Mouse (Mus musculus): ENCODE measurements around the gene Tanc1.

Tanc1 gene

GRCm38 (mm10) chr2:59651801-59652200 lies 40.0 kb downstream of the Tanc1 start:
- no peak for DNase-seq (ENCODE audit: low read depth, low spot score)

GRCm38 (mm10) chr2:59652702-59653101 lies 40.9 kb downstream of the Tanc1 start:
- no peak for DNase-seq (ENCODE audit: low read depth, low spot score)

DNA sequence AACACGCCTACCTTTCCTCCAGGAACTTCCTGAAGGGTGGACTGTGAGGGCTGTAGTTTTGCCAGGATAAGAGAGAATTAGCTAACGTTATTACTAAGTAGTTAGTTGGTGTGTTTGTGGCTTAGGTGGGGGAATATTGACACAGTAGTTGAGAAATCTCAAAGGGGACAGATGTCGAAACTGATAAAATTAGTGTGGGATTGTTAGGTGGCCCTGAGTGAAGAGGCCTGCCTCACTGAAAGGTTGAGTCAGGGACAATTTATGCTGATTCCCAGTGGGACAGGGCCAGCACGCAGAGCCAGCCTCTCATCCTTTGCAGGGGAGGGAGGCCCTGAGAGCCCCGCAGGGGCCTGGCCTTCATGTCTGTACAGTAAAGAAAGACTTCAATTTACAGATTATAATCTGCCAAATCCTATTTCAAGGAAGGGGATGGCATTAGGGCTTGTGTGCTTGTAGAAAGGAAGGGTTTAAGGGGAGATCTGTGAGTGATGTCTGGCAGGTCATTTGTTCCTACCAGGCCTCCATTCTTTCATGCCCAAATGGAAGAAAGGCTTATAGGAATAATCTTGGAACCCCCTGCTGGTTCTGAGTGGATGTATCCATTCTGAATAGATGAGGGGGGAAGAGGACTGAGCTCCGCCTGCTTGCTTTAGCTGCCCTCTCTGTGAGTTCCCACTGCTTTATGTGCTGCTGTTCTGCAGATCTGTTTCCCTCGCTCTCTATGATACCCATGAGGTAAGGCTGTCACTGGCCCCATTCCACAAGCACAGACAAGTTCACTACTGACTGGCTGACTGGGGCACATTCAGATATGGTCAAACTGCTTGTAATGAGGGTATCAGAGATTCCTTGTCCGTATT lies 41.7 kb downstream of the Tanc1 start:
- no peak for DNase-seq (ENCODE audit: low read depth, low spot score)

- DNase-seq (ENCODE audit: low read depth, low spot score): no peak
Observed at GRCm38 (mm10) chr2:59655471-59655870, 43.6 kb downstream of the Tanc1 start.

GRCm38 (mm10) chr2:59656680-59657079 lies 44.8 kb downstream of the Tanc1 start:
- no peak for DNase-seq (ENCODE audit: low read depth, low spot score)

- DNase-seq (ENCODE audit: low read depth, low spot score): no peak
Observed at GRCm38 (mm10) chr2:59659686-59660085, 47.8 kb downstream of the Tanc1 start.

GRCm38 (mm10) chr2:59660891-59661805 lies 49.3 kb downstream of the Tanc1 start:
- DNase-seq (ENCODE audit: low read depth, low spot score): no peak

DNA sequence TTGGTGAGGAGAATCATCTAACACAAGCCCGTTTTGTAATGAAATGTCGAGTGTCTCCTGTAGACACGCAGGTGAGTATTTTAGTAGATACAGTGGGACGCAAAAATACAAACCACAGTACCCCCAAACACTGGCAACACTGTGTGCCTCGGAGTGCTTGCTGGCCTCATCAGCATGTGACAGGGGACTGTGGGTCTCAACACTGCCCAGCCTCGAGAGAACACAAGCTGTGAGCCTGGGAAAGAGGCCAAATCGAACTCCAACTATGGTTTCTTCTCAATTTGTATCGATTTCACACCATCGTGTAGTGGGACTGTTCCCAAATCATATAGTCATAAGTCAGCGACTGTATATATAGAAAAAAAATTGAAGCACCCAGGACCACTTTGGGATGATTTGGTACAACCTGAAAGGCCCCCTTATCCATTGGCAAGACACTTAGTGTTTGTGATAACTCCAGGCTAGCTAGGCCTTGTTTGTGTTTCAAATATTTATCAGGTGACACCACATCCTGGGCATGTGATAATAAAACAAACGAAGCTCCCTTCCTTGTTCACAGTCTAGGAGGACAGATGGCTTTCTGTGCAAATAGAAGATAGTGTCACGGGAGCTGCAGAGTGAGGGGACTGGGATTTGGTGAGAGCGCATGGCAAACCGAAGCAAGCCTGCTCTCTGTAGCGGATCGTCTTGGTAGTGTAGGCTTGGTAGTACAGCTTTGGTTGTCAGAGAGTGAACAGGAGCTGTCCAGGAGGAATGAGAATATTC lies 53.1 kb downstream of the Tanc1 start:
- DNase-seq (ENCODE audit: low read depth, low spot score): no peak

- no peak for DNase-seq (ENCODE audit: low read depth, low spot score)
Observed at GRCm38 (mm10) chr2:59666533-59666932, 54.7 kb downstream of the Tanc1 start.

DNA sequence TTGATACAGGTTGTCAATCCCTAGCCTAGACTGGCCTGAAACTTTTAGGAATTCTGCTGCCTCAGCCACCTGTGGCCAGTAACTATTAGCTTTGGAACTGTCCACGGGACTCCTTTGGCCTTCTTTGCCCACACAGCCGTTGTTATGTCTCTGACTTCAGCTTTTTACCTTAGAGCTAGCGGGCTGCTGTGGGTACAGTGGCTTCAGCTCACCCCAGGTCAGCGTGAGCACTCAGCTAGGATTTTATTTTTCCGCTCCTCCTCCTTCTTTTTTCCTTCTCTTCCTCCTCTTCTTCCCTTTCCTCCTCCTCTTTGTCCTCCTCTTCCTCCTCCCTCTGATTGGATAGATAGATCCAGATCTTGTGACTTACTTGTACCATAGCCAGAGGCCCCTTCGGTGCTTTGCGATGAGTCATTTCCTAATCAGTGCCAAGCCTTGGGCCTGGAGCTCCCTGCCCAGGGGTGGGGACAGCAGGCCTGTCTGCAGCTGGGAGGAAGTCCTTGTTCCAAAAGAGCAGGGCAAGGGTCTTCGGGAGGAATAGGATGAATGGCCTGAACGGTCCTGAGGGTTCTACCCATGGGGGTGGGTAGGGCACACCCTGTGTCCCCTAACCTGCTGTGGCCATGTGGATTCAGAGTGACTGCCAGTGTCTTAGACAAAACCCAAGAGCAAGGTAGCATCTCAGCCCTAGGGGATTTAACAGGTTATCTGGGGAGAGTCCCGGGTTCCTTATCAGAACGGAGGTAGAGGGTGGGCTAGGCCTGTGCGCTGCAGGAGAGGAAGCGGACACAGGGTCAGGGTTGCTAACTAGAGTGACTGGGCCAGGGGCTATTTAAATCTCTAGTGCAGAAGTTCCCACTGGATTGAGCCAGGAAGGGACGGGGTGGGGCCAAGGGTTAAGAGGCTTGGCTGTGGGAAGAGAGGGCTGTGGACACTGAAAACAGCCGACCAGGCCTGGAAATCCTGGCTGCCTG lies 58.5 kb downstream of the Tanc1 start:
- no peak for DNase-seq (ENCODE audit: low read depth, low spot score)

- no peak for DNase-seq (ENCODE audit: low read depth, low spot score)
Observed at GRCm38 (mm10) chr2:59671671-59672070, 59.8 kb downstream of the Tanc1 start.

GRCm38 (mm10) chr2:59672086-59672485 lies 60.2 kb downstream of the Tanc1 start:
- no peak for DNase-seq (ENCODE audit: low read depth, low spot score)

GRCm38 (mm10) chr2:59672686-59673085 lies 60.8 kb downstream of the Tanc1 start:
- DNase-seq (ENCODE audit: low read depth, low spot score): no peak

DNA sequence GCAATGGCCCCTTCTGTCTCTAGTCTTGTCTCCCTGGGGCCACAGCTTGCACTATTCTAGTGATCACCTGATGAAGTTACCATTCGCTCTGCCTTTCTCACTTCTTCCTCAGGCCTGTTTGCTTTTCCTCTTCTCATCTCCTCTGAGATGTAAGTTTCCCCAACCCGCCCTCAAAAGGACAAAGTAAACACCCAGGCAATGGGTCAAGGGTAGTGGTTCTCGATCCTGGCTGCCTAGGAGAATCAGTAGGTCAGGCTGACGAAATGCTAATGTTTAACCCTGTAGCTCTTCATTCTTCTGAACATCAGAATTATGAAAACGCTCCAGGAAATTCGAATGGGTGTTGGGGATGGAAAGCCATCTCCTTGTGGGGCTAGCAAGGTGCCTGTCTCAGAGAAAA lies 61.5 kb downstream of the Tanc1 start:
- no peak for DNase-seq (ENCODE audit: low read depth, low spot score)

- DNase-seq (ENCODE audit: low read depth, low spot score): no peak
Observed at GRCm38 (mm10) chr2:59673877-59674276, 62.0 kb downstream of the Tanc1 start.

DNA sequence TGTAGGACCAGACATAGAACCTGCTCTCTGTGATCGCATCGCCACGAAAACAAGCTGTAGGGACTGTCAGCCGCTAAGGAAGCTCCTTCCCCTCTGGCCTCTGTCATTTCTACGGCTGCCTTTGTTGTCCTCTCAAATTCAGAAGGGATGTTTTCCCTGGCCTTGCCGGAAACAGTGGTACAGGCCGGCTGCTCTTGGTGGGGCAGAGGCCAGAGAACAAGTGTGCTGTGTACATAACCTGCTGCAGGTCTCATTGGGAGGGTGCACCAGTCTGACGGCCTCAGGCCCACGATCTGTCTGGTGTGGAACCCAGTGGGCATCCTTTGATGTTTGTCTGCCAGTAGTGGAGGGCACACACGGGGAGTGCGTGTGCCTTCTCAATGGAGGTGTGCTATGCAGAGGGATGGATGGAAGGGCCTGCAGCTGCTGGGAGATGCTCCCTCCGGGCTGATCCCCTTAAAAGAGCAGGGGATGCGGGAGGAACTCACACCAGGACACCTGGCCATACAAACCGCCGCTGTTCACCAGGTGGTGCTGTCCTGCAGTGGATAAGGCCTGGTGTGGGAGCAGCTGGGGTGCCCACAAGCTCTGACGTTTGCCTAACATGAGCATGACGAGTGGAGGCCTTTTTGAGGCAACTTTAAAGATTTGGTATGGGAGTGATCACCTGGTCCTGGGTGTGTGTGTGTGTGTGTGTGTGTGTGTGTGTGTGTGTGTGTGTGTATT lies 63.6 kb downstream of the Tanc1 start:
- DNase-seq (ENCODE audit: low read depth, low spot score): no peak

- no peak for DNase-seq (ENCODE audit: low read depth, low spot score)
Observed at GRCm38 (mm10) chr2:59676041-59676440, 64.2 kb downstream of the Tanc1 start.

DNA sequence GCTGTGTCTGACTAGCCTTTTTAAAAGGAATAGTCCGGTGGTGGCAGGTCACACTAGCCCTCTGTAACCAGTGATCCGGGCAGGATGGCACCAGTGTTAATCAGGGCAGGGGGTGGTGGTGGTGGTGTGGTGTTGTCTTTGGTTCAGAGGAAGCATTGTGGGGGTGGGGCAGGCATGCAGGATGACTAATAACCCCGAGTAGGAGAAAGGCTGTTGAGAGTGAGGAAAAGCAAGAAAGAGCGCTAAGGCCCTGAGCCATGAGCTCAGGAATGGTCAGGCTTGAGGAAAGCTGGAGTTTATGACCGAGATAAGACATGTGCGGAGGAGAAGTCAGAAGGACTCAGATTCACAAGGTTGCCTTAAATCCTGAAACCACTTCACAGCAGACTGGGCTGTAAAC lies 64.6 kb downstream of the Tanc1 start:
- DNase-seq (ENCODE audit: low read depth, low spot score): no peak

GRCm38 (mm10) chr2:59679424-59680020 lies 67.7 kb downstream of the Tanc1 start:
- no peak for DNase-seq (ENCODE audit: low read depth, low spot score)

- no peak for DNase-seq (ENCODE audit: low read depth, low spot score)
Observed at GRCm38 (mm10) chr2:59680736-59681135, 68.9 kb downstream of the Tanc1 start.
